Mouse (Mus musculus): Measurements from ENCODE around the gene Atp6v0e. TPM values are rescaled to one million over a fixed set of nuclear protein-coding genes. Genes with fewer than 3 reads are reported as not detected.

The Atp6v0e gene
- polyA plus RNA-seq, 1 experiment from 2014 or later: 95.2 TPM

Other genes starting within 250 kb of the Atp6v0e start
- 1.6 and 1.9 TPM in 2 replicates for gene Neurl1b, start 248.4 kb upstream of the Atp6v0e start, polyA plus RNA-seq (2015; fragmentation: Nextera tagmentation; extraction: Ambion mirVana)
- gene Ergic1, start 101.7 kb upstream of the Atp6v0e start, polyA plus RNA-seq (2015; fragmentation: Nextera tagmentation; extraction: Ambion mirVana): 91.3 and 97.3 TPM in 2 replicates
- 27.7 and 34.6 TPM in 2 replicates for gene Dusp1, start 101.1 kb upstream of the Atp6v0e start, polyA plus RNA-seq (2015; fragmentation: Nextera tagmentation; extraction: Ambion mirVana)
- gene Crebrf, start 52.4 kb downstream of the Atp6v0e start, polyA plus RNA-seq (2015; fragmentation: Nextera tagmentation; extraction: Ambion mirVana): 11.5 and 12.4 TPM in 2 replicates
- gene Bnip1, start 117.8 kb downstream of the Atp6v0e start, polyA plus RNA-seq (2015; fragmentation: Nextera tagmentation; extraction: Ambion mirVana): 54.8 and 58.6 TPM in 2 replicates
- 0.09 TPM in 1 of 2 replicates, not detected in the other for gene Nkx2-5, start 181.8 kb downstream of the Atp6v0e start, polyA plus RNA-seq (2015; fragmentation: Nextera tagmentation; extraction: Ambion mirVana)

Data from hindbrain, embryonic 15.5 days (tissue).